Mouse (Mus musculus): ENCODE measurements at regions not wholly inside any gene's neighbourhood (a gene's known extent, or its start where the extent isn't known, plus 50 kb on each side); places are given as distances from the start of the nearest gene placed in this dataset.

DNA sequence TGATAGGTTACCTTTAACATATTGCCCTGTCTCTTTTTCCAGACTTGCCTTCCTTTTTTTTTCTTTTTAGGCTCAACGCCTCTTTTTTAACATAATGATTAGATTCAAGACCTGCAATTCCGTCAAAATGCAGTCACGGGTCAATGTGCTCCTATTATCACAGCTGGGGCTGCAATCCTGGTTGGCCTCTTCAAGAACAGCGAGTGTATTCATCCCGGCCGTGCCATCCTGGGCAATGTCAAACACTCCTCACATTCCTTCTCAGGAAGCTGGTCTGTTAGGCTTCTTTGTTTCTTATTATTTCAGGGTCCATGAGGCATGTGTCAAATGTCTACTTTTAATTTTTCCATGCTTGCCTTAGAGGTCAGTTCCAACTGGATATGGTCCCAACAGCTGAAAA is 413.5 kb upstream of the Frg1 start:
- H3K27ac ChIP-seq (ENCODE audit: low read depth, low read length) = no peak overlapping the region
- no peaks in the 10 kb centered on the region for H3K9me3 ChIP-seq (ENCODE audit: control insufficient read depth, low read length)
- H3K4me3 ChIP-seq (ENCODE audit: low read depth, low read length) = no peak overlapping the region
- no peak overlapping the region for H3K9ac ChIP-seq (ENCODE audit: low read length)
- DNase-seq (ENCODE audit: low spot score, missing footprints) = no peak
- no peaks in the 10 kb centered on the region for H3K27me3 ChIP-seq (ENCODE audit: control insufficient read depth, insufficient read depth, low read length)
- WGBS = 47% methylated on average over 6 of the region's 6 CpGs
- no peaks in the 10 kb centered on the region for H3K4me1 ChIP-seq (ENCODE audit: control insufficient read depth, insufficient read depth, low read length)
- H3K4me2 ChIP-seq = no peak overlapping the region
- no peak for ATAC-seq (ENCODE audit: low FRiP score)
- H3K36me3 ChIP-seq (ENCODE audit: control insufficient read depth, insufficient read depth, low read length) = no peaks in the 10 kb centered on the region

DNA sequence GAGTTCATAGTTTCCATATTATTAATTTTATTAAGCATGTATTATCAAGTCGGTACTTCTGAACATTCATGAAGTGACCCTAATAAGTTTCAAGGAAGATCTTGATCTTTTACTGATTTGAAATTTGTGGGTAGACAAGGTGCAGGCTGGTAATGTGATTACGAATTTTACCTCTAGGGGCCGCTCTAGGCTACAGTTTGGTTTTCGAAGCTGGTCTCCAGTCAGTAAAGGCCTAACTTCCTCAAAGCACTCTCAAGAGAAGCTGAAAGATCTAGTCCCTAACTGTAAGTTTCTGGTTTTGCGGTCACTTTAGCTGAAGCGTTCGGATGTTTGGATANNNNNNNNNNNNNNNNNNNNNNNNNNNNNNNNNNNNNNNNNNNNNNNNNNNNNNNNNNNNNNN is 408.1 kb upstream of the Frg1 start:
- WGBS = 24% methylated on average over 7 of the region's 7 CpGs
- peak; percentile 98 for DNase-seq (ENCODE audit: low spot score, missing footprints)
- no peaks in the 10 kb centered on the region for H3K4me1 ChIP-seq (ENCODE audit: control insufficient read depth, insufficient read depth, low read length)
- H3K36me3 ChIP-seq (ENCODE audit: control insufficient read depth, insufficient read depth, low read length) = no peaks in the 10 kb centered on the region
- no peak overlapping the region for H3K27ac ChIP-seq (ENCODE audit: low read depth, low read length)
- peak; percentile 62; the same call in 1 of the 2 replicates for ATAC-seq (ENCODE audit: low FRiP score)
- no peak overlapping the region for H3K4me2 ChIP-seq
- H3K9me3 ChIP-seq (ENCODE audit: control insufficient read depth, low read length) = no peaks in the 10 kb centered on the region
- H3K27me3 ChIP-seq (ENCODE audit: control insufficient read depth, insufficient read depth, low read length) = no peaks in the 10 kb centered on the region
- H3K4me3 ChIP-seq (ENCODE audit: low read depth, low read length) = no peak overlapping the region
- H3K9ac ChIP-seq (ENCODE audit: low read length) = no peak overlapping the region

DNA sequence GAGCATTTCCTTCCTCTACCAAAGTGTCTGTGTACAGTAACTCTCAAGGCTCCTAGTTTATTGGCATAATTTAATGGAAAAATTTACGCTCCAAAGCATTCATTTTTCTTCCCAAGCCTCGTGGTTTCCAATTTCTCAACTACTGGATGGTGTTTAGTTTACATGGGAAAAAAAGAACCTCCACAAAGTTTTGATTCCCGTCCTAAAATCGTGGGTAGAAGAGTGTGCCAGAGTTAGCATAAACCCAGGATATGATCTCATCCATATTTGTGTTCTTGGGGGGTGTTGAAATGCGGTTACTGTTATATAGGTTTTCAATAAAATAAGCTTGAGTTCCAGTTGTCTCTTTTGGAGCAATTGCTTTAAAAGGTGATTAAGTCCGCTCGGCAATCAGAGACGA is 406.2 kb upstream of the Frg1 start:
- no peak overlapping the region for H3K27ac ChIP-seq (ENCODE audit: low read depth, low read length)
- H3K9me3 ChIP-seq (ENCODE audit: control insufficient read depth, low read length) = no peaks in the 10 kb centered on the region
- WGBS = 87% methylated on average over 8 of the region's 8 CpGs
- H3K27me3 ChIP-seq (ENCODE audit: control insufficient read depth, insufficient read depth, low read length) = no peaks in the 10 kb centered on the region
- no peak overlapping the region for H3K4me2 ChIP-seq
- no peak for DNase-seq (ENCODE audit: low spot score, missing footprints)
- H3K4me1 ChIP-seq (ENCODE audit: control insufficient read depth, insufficient read depth, low read length) = no peaks in the 10 kb centered on the region
- H3K4me3 ChIP-seq (ENCODE audit: low read depth, low read length) = no peak overlapping the region
- no peak overlapping the region for H3K9ac ChIP-seq (ENCODE audit: low read length)
- ATAC-seq (ENCODE audit: low FRiP score) = no peak
- no peaks in the 10 kb centered on the region for H3K36me3 ChIP-seq (ENCODE audit: control insufficient read depth, insufficient read depth, low read length)

GRCm38 (mm10) chr8:41821676-41822075 is 404.8 kb upstream of the Frg1 start:
- Histone ChIP-seq H3K9me3 (ENCODE audit: control insufficient read depth, low read length) (no peaks in the 10 kb centered on the region), H3K4me3 (ENCODE audit: low read depth, low read length) (no peak overlapping the region), H3K9ac (ENCODE audit: low read length) (no peak overlapping the region), H3K27me3 (ENCODE audit: control insufficient read depth, insufficient read depth, low read length) (no peaks in the 10 kb centered on the region), H3K27ac (ENCODE audit: low read depth, low read length) (no peak overlapping the region), H3K4me2 (no peak overlapping the region), H3K36me3 (ENCODE audit: control insufficient read depth, insufficient read depth, low read length) (no peaks in the 10 kb centered on the region), H3K4me1 (ENCODE audit: control insufficient read depth, insufficient read depth, low read length) (no peaks in the 10 kb centered on the region)
- ATAC-seq (ENCODE audit: low FRiP score) (no peak), DNase-seq (ENCODE audit: low spot score, missing footprints) (no peak)
- WGBS = 90% methylated on average over 5 of the region's 5 CpGs

GRCm38 (mm10) chr8:41820605-41821395 is 403.9 kb upstream of the Frg1 start:
- Histone ChIP-seq H3K4me2 (no peak overlapping the region), H3K36me3 (ENCODE audit: control insufficient read depth, insufficient read depth, low read length) (no peaks in the 10 kb centered on the region), H3K27me3 (ENCODE audit: control insufficient read depth, insufficient read depth, low read length) (no peaks in the 10 kb centered on the region), H3K4me3 (ENCODE audit: low read depth, low read length) (no peak overlapping the region), H3K9me3 (ENCODE audit: control insufficient read depth, low read length) (no peaks in the 10 kb centered on the region), H3K27ac (ENCODE audit: low read depth, low read length) (no peak overlapping the region), H3K4me1 (ENCODE audit: control insufficient read depth, insufficient read depth, low read length) (no peaks in the 10 kb centered on the region), H3K9ac (ENCODE audit: low read length) (no peak overlapping the region)
- ATAC-seq (ENCODE audit: low FRiP score) (no peak), DNase-seq (ENCODE audit: low spot score, missing footprints) (no peak)
- 85% methylated on average over 4 of the region's 4 CpGs for WGBS

DNA sequence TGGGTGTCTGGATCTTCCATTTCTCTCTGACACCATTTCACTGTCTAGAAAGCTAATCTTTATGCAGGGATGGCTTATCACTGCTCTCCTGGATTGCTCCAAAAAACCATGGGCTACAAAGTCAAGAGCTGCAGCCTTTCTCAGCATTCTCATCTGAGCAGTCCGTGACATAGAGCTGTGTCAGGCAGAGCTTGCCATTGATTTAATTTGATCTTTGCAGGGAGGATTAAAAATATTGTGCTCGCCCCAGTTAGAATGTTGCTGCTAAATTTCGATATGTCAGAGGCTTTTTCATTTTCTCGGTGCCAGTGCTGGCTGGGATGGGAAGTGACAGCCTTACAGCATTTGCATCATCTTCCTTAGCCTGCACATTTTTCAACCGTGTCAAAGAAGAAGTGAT is 401.7 kb upstream of the Frg1 start:
- Histone ChIP-seq H3K4me1 (ENCODE audit: control insufficient read depth, insufficient read depth, low read length) (no peaks in the 10 kb centered on the region), H3K27ac (ENCODE audit: low read depth, low read length) (no peak overlapping the region), H3K4me3 (ENCODE audit: low read depth, low read length) (no peak overlapping the region), H3K9me3 (ENCODE audit: control insufficient read depth, low read length) (no peaks in the 10 kb centered on the region), H3K36me3 (ENCODE audit: control insufficient read depth, insufficient read depth, low read length) (no peaks in the 10 kb centered on the region), H3K4me2 (no peak overlapping the region), H3K27me3 (ENCODE audit: control insufficient read depth, insufficient read depth, low read length) (no peaks in the 10 kb centered on the region), H3K9ac (ENCODE audit: low read length) (no peak overlapping the region)
- 67% methylated on average over 5 of the region's 5 CpGs for WGBS
- DNase-seq (ENCODE audit: low spot score, missing footprints) (no peak), ATAC-seq (ENCODE audit: low FRiP score) (no peak)

- Histone ChIP-seq H3K4me3 (ENCODE audit: low read depth, low read length) (no peak overlapping the region), H3K27ac (ENCODE audit: low read depth, low read length) (no peak overlapping the region), H3K9ac (ENCODE audit: low read length) (no peak overlapping the region), H3K36me3 (ENCODE audit: control insufficient read depth, insufficient read depth, low read length) (no peaks in the 10 kb centered on the region), H3K4me2 (no peak overlapping the region), H3K9me3 (ENCODE audit: control insufficient read depth, low read length) (no peaks in the 10 kb centered on the region), H3K27me3 (ENCODE audit: control insufficient read depth, insufficient read depth, low read length) (no peaks in the 10 kb centered on the region), H3K4me1 (ENCODE audit: control insufficient read depth, insufficient read depth, low read length) (no peaks in the 10 kb centered on the region)
- ATAC-seq (ENCODE audit: low FRiP score) (no peak), DNase-seq (ENCODE audit: low spot score, missing footprints) (no peak)
- WGBS = 75% methylated on average over 1 of the region's 1 CpGs
Measured at GRCm38 (mm10) chr8:41818079-41818478, 401.2 kb upstream of the Frg1 start.

DNA sequence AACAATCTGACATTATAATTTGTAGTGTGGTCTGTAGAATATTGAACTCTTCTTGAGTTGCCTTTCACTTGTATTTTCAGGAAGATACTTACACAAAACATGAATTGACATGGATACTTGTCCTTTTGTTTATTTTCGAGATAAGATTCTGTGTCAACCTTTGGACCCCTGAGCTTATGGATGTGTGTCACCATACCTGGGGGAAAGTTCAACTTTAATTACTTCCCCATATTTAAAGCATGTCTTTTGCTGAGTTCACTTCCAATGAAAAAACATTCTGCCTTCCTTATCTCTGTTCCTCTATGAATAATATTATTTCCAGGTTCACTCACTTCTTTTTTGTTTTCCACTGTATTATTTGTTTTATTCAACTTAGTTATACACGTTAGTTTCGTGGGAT is 398.4 kb upstream of the Frg1 start:
- Histone ChIP-seq H3K4me2 (no peak overlapping the region), H3K9me3 (ENCODE audit: control insufficient read depth, low read length) (no peaks in the 10 kb centered on the region), H3K9ac (ENCODE audit: low read length) (no peak overlapping the region), H3K4me1 (ENCODE audit: control insufficient read depth, insufficient read depth, low read length) (no peaks in the 10 kb centered on the region), H3K4me3 (ENCODE audit: low read depth, low read length) (no peak overlapping the region), H3K27ac (ENCODE audit: low read depth, low read length) (no peak overlapping the region), H3K27me3 (ENCODE audit: control insufficient read depth, insufficient read depth, low read length) (no peaks in the 10 kb centered on the region), H3K36me3 (ENCODE audit: control insufficient read depth, insufficient read depth, low read length) (no peaks in the 10 kb centered on the region)
- ATAC-seq (ENCODE audit: low FRiP score) (no peak), DNase-seq (ENCODE audit: low spot score, missing footprints) (no peak)
- 87% methylated on average over 3 of the region's 3 CpGs for WGBS

DNA sequence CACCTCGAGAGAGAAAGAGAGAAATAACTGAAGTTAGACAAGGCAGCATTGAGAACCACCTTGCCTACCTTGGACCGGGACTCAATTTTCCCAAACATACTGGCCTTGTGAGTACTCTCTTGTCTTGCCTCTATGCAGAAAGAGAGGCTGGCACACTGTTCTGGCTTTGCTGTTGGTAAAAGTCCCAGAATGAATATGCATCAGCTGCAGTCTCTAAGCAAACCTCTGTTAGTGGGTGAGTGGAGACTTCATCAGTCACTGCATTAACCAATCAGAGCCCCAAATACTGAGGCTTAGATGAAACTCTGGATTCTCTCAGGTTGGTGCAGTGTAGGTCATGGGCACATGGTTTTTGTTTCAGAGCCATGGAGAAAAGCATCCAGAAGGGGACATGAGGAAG is 378.8 kb upstream of the Frg1 start:
- Histone ChIP-seq H3K9ac (ENCODE audit: low read length) (no peak overlapping the region), H3K27ac (ENCODE audit: low read depth, low read length) (no peak overlapping the region), H3K9me3 (ENCODE audit: control insufficient read depth, low read length) (no peaks in the 10 kb centered on the region), H3K4me1 (ENCODE audit: control insufficient read depth, insufficient read depth, low read length) (no peaks in the 10 kb centered on the region), H3K4me2 (no peak overlapping the region), H3K36me3 (ENCODE audit: control insufficient read depth, insufficient read depth, low read length) (no peaks in the 10 kb centered on the region), H3K27me3 (ENCODE audit: control insufficient read depth, insufficient read depth, low read length) (no peaks in the 10 kb centered on the region), H3K4me3 (ENCODE audit: low read depth, low read length) (no peak overlapping the region)
- ATAC-seq (ENCODE audit: low FRiP score) (no peak), DNase-seq (ENCODE audit: low spot score, missing footprints) (no peak)
- WGBS = 85% methylated on average over 2 of the region's 2 CpGs

Data from midbrain, embryonic 11.5 days (tissue).